ENCODE assay signal across 20 mouse cellular contexts in genomic region chr8:122266867-122267266, GRCm38 (mm10). TPM values are rescaled to one million over a fixed set of nuclear protein-coding genes. Genes with fewer than 3 reads are reported as not detected.
DNase-seq lines count a peak whose midpoint lies in the region; ATAC-seq and TF ChIP-seq lines count a peak whose summit lies in the region.
"Had no signal": no experiment of that assay in that cellular context is flagged by ENCODE, and none has a peak within 500 bp of the region (broad histone marks: within the 10 kb centered on the region; RNA-seq: fewer than 3 reads in every experiment).

No protein-coding gene starts in this region.

- no peak for TF ChIP-seq POLR2A in brain, embryonic 14.5 days (IDR thresholded peaks at IDR 0.05; ENCODE audit: borderline replicate concordance, extremely low read depth, insufficient read depth, insufficient read length, poor library complexity, severe bottlenecking)

- no peaks in the 10 kb centered on the region for H3K27me3 ChIP-seq in forebrain, postnatal 0 days (ENCODE audit: insufficient read depth, low read length)
- H3K27me3 ChIP-seq in forebrain, embryonic 13.5 days: peaks cover 48% of the 10 kb centered on the region
- no peaks in the 10 kb centered on the region for H3K27me3 ChIP-seq in midbrain, embryonic 14.5 days (ENCODE audit: control insufficient read depth, insufficient read depth, low read length)
- peaks cover 30% of the 10 kb centered on the region for H3K27me3 ChIP-seq in midbrain, embryonic 13.5 days

- no peak for TF ChIP-seq CTCF in forebrain, postnatal 0 days (IDR thresholded peaks at IDR 0.05; ENCODE audit: low read depth)
- TF ChIP-seq CTCF in brain, embryonic 14.5 days (IDR thresholded peaks at IDR 0.05; ENCODE audit: borderline replicate concordance, extremely low read depth, insufficient read depth, insufficient read length): no peak

- 15% methylated on average over 13 of the region's 13 CpGs for WGBS in forebrain, postnatal 0 days
- 18% methylated on average over 13 of the region's 13 CpGs for WGBS in forebrain, embryonic 13.5 days
- WGBS in midbrain, embryonic 14.5 days: 23% methylated on average over 13 of the region's 13 CpGs
- WGBS in midbrain, embryonic 13.5 days: 20% methylated on average over 13 of the region's 13 CpGs

- ATAC-seq in forebrain, postnatal 0 days: no peak
- ATAC-seq in forebrain, embryonic 13.5 days: no peak
- no peak for ATAC-seq in midbrain, embryonic 14.5 days (ENCODE audit: low FRiP score, low TSS enrichment)
- ATAC-seq in midbrain, embryonic 13.5 days: no peak
- ATAC-seq: liver, postnatal 0 days had no signal

- no peak overlapping the region for H3K27ac ChIP-seq in forebrain, postnatal 0 days (ENCODE audit: low read depth, low read length)
- no peak overlapping the region for H3K27ac ChIP-seq in forebrain, embryonic 13.5 days
- H3K27ac ChIP-seq in midbrain, embryonic 14.5 days (replicated peaks; ENCODE audit: low read depth, low read length): no peak overlapping the region
- no peak overlapping the region for H3K27ac ChIP-seq in midbrain, embryonic 13.5 days
- H3K27ac ChIP-seq: forebrain, embryonic 10.5 days; kidney, postnatal 0 days; neural tube, embryonic 12.5 days; stomach, postnatal 0 days had no signal

- H3K9me3 ChIP-seq in forebrain, postnatal 0 days (ENCODE audit: low read length): no peaks in the 10 kb centered on the region
- H3K9me3 ChIP-seq in forebrain, embryonic 13.5 days (replicated peaks): no peaks in the 10 kb centered on the region
- H3K9me3 ChIP-seq in midbrain, embryonic 14.5 days (ENCODE audit: control insufficient read depth, low read length): no peaks in the 10 kb centered on the region
- no peaks in the 10 kb centered on the region for H3K9me3 ChIP-seq in midbrain, embryonic 13.5 days
- H3K9me3 ChIP-seq: forebrain, embryonic 10.5 days; heart, embryonic 12.5 days; neural tube, embryonic 12.5 days had no signal

- no peaks in the 10 kb centered on the region; the same call in 1 of the 2 replicates for H3K4me1 ChIP-seq in forebrain, postnatal 0 days (ENCODE audit: insufficient read depth)
- H3K4me1 ChIP-seq in forebrain, embryonic 13.5 days: peaks cover 16% of the 10 kb centered on the region
- peaks cover 7% of the 10 kb centered on the region for H3K4me1 ChIP-seq in midbrain, embryonic 14.5 days (ENCODE audit: control insufficient read depth, insufficient read depth, low read length)
- peaks cover 20% of the 10 kb centered on the region; the same call in 1 of the 2 replicates for H3K4me1 ChIP-seq in midbrain, embryonic 13.5 days (replicated peaks)

- DNase-seq in forebrain, postnatal 0 days: peak; percentile 37
- DNase-seq in midbrain, embryonic 14.5 days: peak; percentile 62
- peak; percentile 69 for DNase-seq in brain, embryonic 14.5 days (ENCODE audit: low read depth)
- peak; percentile 63 to 65 for DNase-seq in cerebellum, postnatal 14 days
- no peak for DNase-seq in lung, postnatal 10 days
- DNase-seq: adrenal gland, adult 2 months; gastrocnemius, postnatal 10 days; heart, adult 11 months; heart, postnatal 14 days; kidney, adult 11 months; layer of hippocampus, postnatal 36 days; liver, postnatal 0 days; lung, postnatal 14 days had no signal

- no peak overlapping the region for H3K4me3 ChIP-seq in forebrain, postnatal 0 days (ENCODE audit: low read depth, low read length)
- H3K4me3 ChIP-seq in forebrain, embryonic 13.5 days: no peak overlapping the region
- H3K4me3 ChIP-seq in midbrain, embryonic 14.5 days (replicated peaks; ENCODE audit: low read depth, low read length): no peak overlapping the region
- no peak overlapping the region for H3K4me3 ChIP-seq in midbrain, embryonic 13.5 days (replicated peaks)
- H3K4me3 ChIP-seq: forebrain, embryonic 10.5 days; heart, embryonic 12.5 days; neural tube, embryonic 12.5 days had no signal

- no peak overlapping the region for H3K9ac ChIP-seq in forebrain, postnatal 0 days
- no peak overlapping the region for H3K9ac ChIP-seq in forebrain, embryonic 13.5 days
- no peak overlapping the region; the same call in 1 of the 2 replicates for H3K9ac ChIP-seq in midbrain, embryonic 14.5 days (replicated peaks; ENCODE audit: low read length)
- H3K9ac ChIP-seq in midbrain, embryonic 13.5 days (replicated peaks): no peak overlapping the region
- H3K9ac ChIP-seq: heart, embryonic 12.5 days; liver, postnatal 0 days; neural tube, embryonic 12.5 days had no signal

- no peak overlapping the region for H3K4me2 ChIP-seq in forebrain, postnatal 0 days (ENCODE audit: low read depth)
- no peak overlapping the region for H3K4me2 ChIP-seq in forebrain, embryonic 13.5 days
- H3K4me2 ChIP-seq in midbrain, embryonic 14.5 days (ENCODE audit: low read length): no peak overlapping the region
- no peak overlapping the region for H3K4me2 ChIP-seq in midbrain, embryonic 13.5 days (replicated peaks)
- H3K4me2 ChIP-seq: heart, embryonic 12.5 days; neural tube, embryonic 12.5 days had no signal

- no peaks in the 10 kb centered on the region for H3K36me3 ChIP-seq in forebrain, postnatal 0 days (ENCODE audit: insufficient read depth)
- no peaks in the 10 kb centered on the region for H3K36me3 ChIP-seq in forebrain, embryonic 13.5 days (ENCODE audit: poor library complexity, severe bottlenecking)
- no peaks in the 10 kb centered on the region for H3K36me3 ChIP-seq in midbrain, embryonic 14.5 days (ENCODE audit: control insufficient read depth, insufficient read depth, low read length)
- no peaks in the 10 kb centered on the region for H3K36me3 ChIP-seq in midbrain, embryonic 13.5 days
- H3K36me3 ChIP-seq: forebrain, embryonic 10.5 days; heart, embryonic 12.5 days; neural tube, embryonic 12.5 days had no signal

RNA-seq across cellular contexts. Expression of gene Zfpm1, which starts 15.1 kb away (rescaled TPM):
- 9.5 and 10.1 TPM in 2 replicates for total RNA-seq in forebrain, postnatal 0 days (2014; rRNA removed)
- 0.87 and 1.1 TPM in 2 replicates for polyA plus RNA-seq in forebrain, postnatal 0 days (2015; fragmentation: Nextera tagmentation; extraction: Ambion mirVana)
- polyA plus RNA-seq in forebrain, embryonic 13.5 days (2015; fragmentation: Nextera tagmentation; extraction: Ambion mirVana): 0.48 and 0.49 TPM in 2 replicates
- polyA plus RNA-seq in midbrain, embryonic 14.5 days (2014; fragmentation: Nextera tagmentation; extraction: Ambion mirVana): 2.3 TPM in 2 replicates
- 1.5 and 2.1 TPM in 2 replicates for polyA plus RNA-seq in midbrain, embryonic 13.5 days (2015; fragmentation: Nextera tagmentation; extraction: Ambion mirVana)
- 8.1 and 16.9 TPM in 2 replicates for polyA plus RNA-seq in brain, embryonic 14.5 days (2012; rRNA removed)
